Mouse (Mus musculus): ENCODE results near the gene Gm45521.

The Gm45521 gene

GRCm38 (mm10) chr14:7952610-7953254, 4.4 kb upstream of the Gm45521 start:
- DNase-seq (ENCODE audit: low spot score in 2 of 2) = no peak

GRCm38 (mm10) chr14:7954071-7954471, 3.0 kb upstream of the Gm45521 start:
- DNase-seq (ENCODE audit: low spot score in 2 of 2) = no peak

GRCm38 (mm10) chr14:7956427-7956826, 661 bp upstream of the Gm45521 start:
- DNase-seq (ENCODE audit: low spot score in 2 of 2) = no peak

GRCm38 (mm10) chr14:7960616-7961015, 3.5 kb downstream of the Gm45521 start:
- DNase-seq (ENCODE audit: low spot score in 2 of 2) = no peak

GRCm38 (mm10) chr14:7961714-7962113, 4.6 kb downstream of the Gm45521 start:
- DNase-seq (ENCODE audit: low spot score in 2 of 2) = no peak

GRCm38 (mm10) chr14:7962626-7963025, 5.5 kb downstream of the Gm45521 start:
- DNase-seq (ENCODE audit: low spot score in 2 of 2) = no peak

- no peak for DNase-seq (ENCODE audit: low spot score in 2 of 2)
Measured at GRCm38 (mm10) chr14:7963160-7963559, 6.1 kb downstream of the Gm45521 start.

GRCm38 (mm10) chr14:7964219-7964889, 7.3 kb downstream of the Gm45521 start:
- peak in 1 of 2 experiments; percentile 67 for DNase-seq (ENCODE audit: low spot score in 2 of 2)

- no peak for DNase-seq (ENCODE audit: low spot score in 2 of 2)
Measured at GRCm38 (mm10) chr14:7971889-7972493, 14.9 kb downstream of the Gm45521 start.

- no peak for DNase-seq (ENCODE audit: low spot score in 2 of 2)
Measured at GRCm38 (mm10) chr14:7974643-7975042, 17.6 kb downstream of the Gm45521 start.

- DNase-seq (ENCODE audit: low spot score in 2 of 2) = no peak
Measured at GRCm38 (mm10) chr14:7975177-7975576, 18.1 kb downstream of the Gm45521 start.

- DNase-seq (ENCODE audit: low spot score in 2 of 2) = no peak
Measured at GRCm38 (mm10) chr14:7977471-7977870, 20.4 kb downstream of the Gm45521 start.

- no peak for DNase-seq (ENCODE audit: low spot score in 2 of 2)
Measured at GRCm38 (mm10) chr14:7978183-7978582, 21.1 kb downstream of the Gm45521 start.

- no peak for DNase-seq (ENCODE audit: low spot score in 2 of 2)
Measured at GRCm38 (mm10) chr14:7981226-7981625, 24.1 kb downstream of the Gm45521 start.

GRCm38 (mm10) chr14:7986913-7987312, 29.8 kb downstream of the Gm45521 start:
- DNase-seq (ENCODE audit: low spot score in 2 of 2) = no peak

- no peak for DNase-seq (ENCODE audit: low spot score in 2 of 2)
Measured at GRCm38 (mm10) chr14:7989371-7989770, 32.3 kb downstream of the Gm45521 start.

GRCm38 (mm10) chr14:7989961-7990360, 32.9 kb downstream of the Gm45521 start:
- DNase-seq (ENCODE audit: low spot score in 2 of 2) = no peak

- no peak for DNase-seq (ENCODE audit: low spot score in 2 of 2)
Measured at GRCm38 (mm10) chr14:7991108-7991776, 34.2 kb downstream of the Gm45521 start.

GRCm38 (mm10) chr14:7992158-7992557, 35.1 kb downstream of the Gm45521 start:
- no peak for DNase-seq (ENCODE audit: low spot score in 2 of 2)

- no peak for DNase-seq (ENCODE audit: low spot score in 2 of 2)
Measured at GRCm38 (mm10) chr14:7994271-7994767, 37.2 kb downstream of the Gm45521 start, which contains the start of gene Dnase1l3. Gene Dnase1l3, minus strand, starts transcription at chr14:7994573.

GRCm38 (mm10) chr14:7997255-7997696, 40.2 kb downstream of the Gm45521 start:
- DNase-seq (ENCODE audit: low spot score in 2 of 2) = peak; percentile 81 to 88

- no peak for DNase-seq (ENCODE audit: low spot score in 2 of 2)
Measured at GRCm38 (mm10) chr14:7999030-7999429, 41.9 kb downstream of the Gm45521 start.

Data from frontal cortex, postnatal 14 days (tissue).